Mouse (Mus musculus): ENCODE results near the gene Rabgap1l.

GRCm38 (mm10) chr1:160795016-160795415 is 2.0 kb upstream of the Rabgap1l start:
- TF ChIP-seq POLR2A (IDR thresholded peaks at IDR 0.05; ENCODE audit: control insufficient read depth, low read depth, low read length) (no peak), CTCF (IDR thresholded peaks at IDR 0.05; ENCODE audit: control insufficient read depth, insufficient read depth, insufficient replicate concordance, low read depth, low read length) (no peak)
